Mouse (Mus musculus): ENCODE results near the gene Sh2d6. TPM values are rescaled to one million over a fixed set of nuclear protein-coding genes. Genes with fewer than 3 reads are reported as not detected.

The Sh2d6 gene
- polyA plus RNA-seq, 1 experiment = not detected

GRCm38 (mm10) chr6:72528410-72529151 is 7.1 kb upstream of the Sh2d6 start:
- TF ChIP-seq GATA1 (IDR thresholded peaks at IDR 0.05; ENCODE audit: low read length) (no peak), TAL1 (IDR thresholded peaks at IDR 0.05; ENCODE audit: low read length) (no peak)

GRCm38 (mm10) chr6:72527070-72527469 is 5.6 kb upstream of the Sh2d6 start:
- Histone ChIP-seq H3K4me3 (replicated peaks) (no peak overlapping the region), H3K27me3 (ENCODE audit: control insufficient read depth) (no peaks in the 10 kb centered on the region), H3K9me3 (ENCODE audit: control insufficient read depth, low read length) (peaks cover 3% of the 10 kb centered on the region; the same call in 1 of the 2 replicates), H3K4me1 (ENCODE audit: control insufficient read depth) (no peaks in the 10 kb centered on the region), H3K36me3 (ENCODE audit: control insufficient read depth) (no peaks in the 10 kb centered on the region)
- TF ChIP-seq GATA1 (IDR thresholded peaks at IDR 0.05; ENCODE audit: low read length) (no peak), TAL1 (IDR thresholded peaks at IDR 0.05; ENCODE audit: low read length) (no peak)

More at GRCm38 (mm10) chr6:72528410-72529151, 7.1 kb upstream of the Sh2d6 start:
- Histone ChIP-seq H3K4me3 (replicated peaks) (no peak overlapping the region), H3K36me3 (ENCODE audit: control insufficient read depth) (no peaks in the 10 kb centered on the region), H3K27me3 (ENCODE audit: control insufficient read depth) (no peaks in the 10 kb centered on the region), H3K9me3 (ENCODE audit: control insufficient read depth, low read length) (peaks cover 3% of the 10 kb centered on the region; the same call in 1 of the 2 replicates), H3K4me1 (ENCODE audit: control insufficient read depth) (no peaks in the 10 kb centered on the region)

- TF ChIP-seq TAL1 (IDR thresholded peaks at IDR 0.05; ENCODE audit: low read length) = no peak
- TF ChIP-seq GATA1 (IDR thresholded peaks at IDR 0.05; ENCODE audit: low read length) = no peak
- H3K36me3 ChIP-seq (ENCODE audit: control insufficient read depth) = no peaks in the 10 kb centered on the region
- no peaks in the 10 kb centered on the region for H3K4me1 ChIP-seq (ENCODE audit: control insufficient read depth)
- no peaks in the 10 kb centered on the region for H3K9me3 ChIP-seq (ENCODE audit: control insufficient read depth, low read length)
- peaks cover 2% of the 10 kb centered on the region; the same call in 1 of the 2 replicates for H3K27me3 ChIP-seq (ENCODE audit: control insufficient read depth)
- no peak overlapping the region for H3K4me3 ChIP-seq (replicated peaks)
Measured at GRCm38 (mm10) chr6:72524160-72524559, 2.7 kb upstream of the Sh2d6 start.

- H3K36me3 ChIP-seq (ENCODE audit: control insufficient read depth) = no peaks in the 10 kb centered on the region
- H3K27me3 ChIP-seq (ENCODE audit: control insufficient read depth) = peaks cover 2% of the 10 kb centered on the region; the same call in 1 of the 2 replicates
- no peaks in the 10 kb centered on the region for H3K4me1 ChIP-seq (ENCODE audit: control insufficient read depth)
- no peaks in the 10 kb centered on the region for H3K9me3 ChIP-seq (ENCODE audit: control insufficient read depth, low read length)
- TF ChIP-seq GATA1 (IDR thresholded peaks at IDR 0.05; ENCODE audit: low read length) = no peak
- no peak for TF ChIP-seq TAL1 (IDR thresholded peaks at IDR 0.05; ENCODE audit: low read length)
- H3K4me3 ChIP-seq (replicated peaks) = no peak overlapping the region
Measured at GRCm38 (mm10) chr6:72523222-72523621, 1.7 kb upstream of the Sh2d6 start.

GRCm38 (mm10) chr6:72522288-72522687 is 781 bp upstream of the Sh2d6 start:
- no peak overlapping the region for H3K4me3 ChIP-seq (replicated peaks)
- TF ChIP-seq GATA1 (IDR thresholded peaks at IDR 0.05; ENCODE audit: low read length) (no peak), TAL1 (IDR thresholded peaks at IDR 0.05; ENCODE audit: low read length) (no peak)
- no peaks in the 10 kb centered on the region for H3K4me1 ChIP-seq (ENCODE audit: control insufficient read depth)
- no peaks in the 10 kb centered on the region for H3K36me3 ChIP-seq (ENCODE audit: control insufficient read depth)
- H3K27me3 ChIP-seq (ENCODE audit: control insufficient read depth) = peaks cover 2% of the 10 kb centered on the region; the same call in 1 of the 2 replicates
- H3K9me3 ChIP-seq (ENCODE audit: control insufficient read depth, low read length) = no peaks in the 10 kb centered on the region

GRCm38 (mm10) chr6:72520904-72521303 is 603 bp downstream of the Sh2d6 start:
- Histone ChIP-seq H3K4me1 (ENCODE audit: control insufficient read depth) (no peaks in the 10 kb centered on the region), H3K4me3 (replicated peaks) (no peak overlapping the region), H3K36me3 (ENCODE audit: control insufficient read depth) (no peaks in the 10 kb centered on the region), H3K27me3 (ENCODE audit: control insufficient read depth) (peaks cover 2% of the 10 kb centered on the region; the same call in 1 of the 2 replicates), H3K9me3 (ENCODE audit: control insufficient read depth, low read length) (no peaks in the 10 kb centered on the region)
- TF ChIP-seq GATA1 (IDR thresholded peaks at IDR 0.05; ENCODE audit: low read length) = no peak
- no peak for TF ChIP-seq TAL1 (IDR thresholded peaks at IDR 0.05; ENCODE audit: low read length)

DNA sequence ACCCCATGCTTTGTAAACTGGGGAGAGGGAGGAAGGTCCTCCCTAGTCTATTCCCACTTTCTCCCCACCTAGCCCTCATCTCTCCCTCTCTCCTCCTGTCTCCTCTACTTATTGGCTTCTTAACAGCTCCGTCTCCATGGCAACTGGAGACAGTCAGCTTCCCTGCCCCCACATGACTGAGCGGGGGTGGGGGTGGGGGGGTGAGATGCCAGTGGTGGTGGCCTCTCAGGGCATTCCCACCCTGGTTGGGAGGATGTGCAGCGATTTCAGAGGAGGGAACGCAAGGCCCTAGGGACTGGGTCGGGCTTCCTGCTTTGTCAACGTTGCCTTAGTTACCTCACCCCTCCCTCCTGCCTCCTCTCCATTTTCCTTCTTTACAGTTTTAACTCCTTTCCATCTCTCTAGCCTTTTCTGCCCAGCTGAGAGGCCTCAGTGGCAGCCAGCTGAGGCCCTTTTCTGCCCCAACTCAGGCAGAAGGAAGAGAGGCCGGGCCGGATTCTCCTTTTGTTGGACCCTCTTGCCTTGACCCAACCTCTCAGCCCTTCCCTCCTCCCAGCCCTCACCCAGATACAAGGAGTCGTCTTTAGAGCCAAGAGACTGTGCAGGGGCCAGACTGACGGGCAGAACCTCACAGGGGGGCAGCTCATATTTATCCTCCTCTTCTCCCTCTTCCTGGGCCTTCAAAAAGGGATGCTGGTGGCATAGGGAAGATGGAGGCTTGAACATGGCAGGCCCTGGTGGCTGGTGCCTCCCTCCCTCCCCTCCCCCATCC is 1.4 kb downstream of the Sh2d6 start:
- no peaks in the 10 kb centered on the region for H3K36me3 ChIP-seq (ENCODE audit: control insufficient read depth)
- H3K4me3 ChIP-seq (replicated peaks) = no peak overlapping the region
- peaks cover 2% of the 10 kb centered on the region; the same call in 1 of the 2 replicates for H3K27me3 ChIP-seq (ENCODE audit: control insufficient read depth)
- TF ChIP-seq TAL1 (IDR thresholded peaks at IDR 0.05; ENCODE audit: low read length) = no peak
- TF ChIP-seq GATA1 (IDR thresholded peaks at IDR 0.05; ENCODE audit: low read length) = no peak
- no peaks in the 10 kb centered on the region for H3K9me3 ChIP-seq (ENCODE audit: control insufficient read depth, low read length)
- H3K4me1 ChIP-seq (ENCODE audit: control insufficient read depth) = no peaks in the 10 kb centered on the region

GRCm38 (mm10) chr6:72519303-72519702 is 2.2 kb downstream of the Sh2d6 start:
- Histone ChIP-seq H3K4me3 (replicated peaks) (no peak overlapping the region), H3K4me1 (ENCODE audit: control insufficient read depth) (no peaks in the 10 kb centered on the region), H3K36me3 (ENCODE audit: control insufficient read depth) (no peaks in the 10 kb centered on the region), H3K9me3 (ENCODE audit: control insufficient read depth, low read length) (no peaks in the 10 kb centered on the region), H3K27me3 (ENCODE audit: control insufficient read depth) (peaks cover 2% of the 10 kb centered on the region; the same call in 1 of the 2 replicates)
- TF ChIP-seq TAL1 (IDR thresholded peaks at IDR 0.05; ENCODE audit: low read length) (no peak), GATA1 (IDR thresholded peaks at IDR 0.05; ENCODE audit: low read length) (no peak)

DNA sequence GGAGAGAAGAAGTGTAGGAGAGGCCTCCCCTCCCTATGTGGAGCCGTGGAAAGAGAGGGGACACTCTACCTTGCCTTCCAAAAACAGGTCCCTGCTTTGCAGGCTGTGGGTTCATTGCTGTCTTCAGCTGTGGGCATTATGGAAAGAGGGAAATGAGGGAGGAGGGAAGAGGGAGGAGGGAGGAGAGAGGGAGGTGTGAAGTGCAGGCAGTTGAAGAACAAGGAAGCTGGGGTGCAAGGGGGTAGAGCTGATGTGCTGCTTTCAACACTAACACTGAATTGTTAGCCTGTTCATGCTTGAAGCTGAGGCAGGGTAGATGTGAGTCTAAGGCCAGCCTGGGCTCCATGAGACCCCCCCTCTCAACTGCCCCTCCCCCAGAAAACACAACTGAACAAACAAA is 2.7 kb downstream of the Sh2d6 start:
- H3K4me3 ChIP-seq (replicated peaks) = no peak overlapping the region
- H3K27me3 ChIP-seq (ENCODE audit: control insufficient read depth) = peaks cover 2% of the 10 kb centered on the region; the same call in 1 of the 2 replicates
- no peaks in the 10 kb centered on the region for H3K9me3 ChIP-seq (ENCODE audit: control insufficient read depth, low read length)
- TF ChIP-seq TAL1 (IDR thresholded peaks at IDR 0.05; ENCODE audit: low read length) (no peak), GATA1 (IDR thresholded peaks at IDR 0.05; ENCODE audit: low read length) (no peak)
- peaks cover under 1% of the 10 kb centered on the region for H3K4me1 ChIP-seq (ENCODE audit: control insufficient read depth)
- no peaks in the 10 kb centered on the region for H3K36me3 ChIP-seq (ENCODE audit: control insufficient read depth)

Data from erythroblast, embryonic 14.5 days (primary cell).